Mouse (Mus musculus) inflammation-experienced regulatory T-cells, adult 6 months (primary cell): Measurements from ENCODE around the gene Adgrf1. TPM values are rescaled to one million over a fixed set of nuclear protein-coding genes. Genes with fewer than 3 reads are reported as not detected.
"Not testable (repeated sequence)": the region's sequence is repeated elsewhere in the genome, so short reads cannot be mapped to it uniquely, and the experiment has no call there.

Experiments
- ATAC-seq: one replicate; pipeline ENCODE4 v1.8.0; 2017
- polyA plus RNA-seq, 3 experiments: library from polyadenylated mRNA; unstranded; fragments of 100-300 nt; shearing (Covaris generic); gene quantifications; one replicate each; pipeline ENCODE4 v1.2.1; 2017

The Adgrf1 gene
- polyA plus RNA-seq, 3 experiments from 2014 or later, result not detected

DNA sequence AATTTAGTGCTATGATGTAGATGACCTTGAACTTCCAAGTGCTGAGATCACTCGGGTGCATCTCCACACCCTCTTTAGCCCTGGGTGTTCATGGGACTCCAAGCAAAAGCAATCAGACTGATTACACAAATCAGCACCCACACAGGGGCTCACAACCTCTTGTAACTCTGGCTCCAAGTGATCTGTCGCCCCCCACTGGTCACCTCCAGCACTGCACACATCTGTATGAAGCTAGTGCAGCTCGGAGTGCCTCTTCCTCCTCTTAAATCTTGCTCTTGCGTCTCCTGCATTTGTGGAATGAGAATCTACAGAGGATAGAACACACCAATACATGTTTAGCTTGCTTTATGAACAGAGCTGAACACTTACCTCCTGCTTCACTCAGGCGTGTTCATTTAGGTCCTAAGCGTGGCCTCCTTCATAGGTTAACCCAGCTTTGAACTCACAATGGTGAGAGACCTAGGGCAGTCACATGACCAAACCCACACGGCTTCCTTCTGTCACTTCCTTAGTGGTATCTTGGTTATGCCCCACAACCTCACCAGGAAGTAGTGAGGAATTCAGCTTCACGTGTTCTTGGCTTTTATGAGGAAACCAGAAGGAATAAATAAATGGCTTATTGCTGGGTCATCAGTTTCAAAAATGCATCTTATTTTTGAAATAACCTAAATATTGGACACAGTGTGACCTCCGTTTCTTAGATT is 2.9 kb upstream of the Adgrf1 start:
- ATAC-seq, result no peak

DNA sequence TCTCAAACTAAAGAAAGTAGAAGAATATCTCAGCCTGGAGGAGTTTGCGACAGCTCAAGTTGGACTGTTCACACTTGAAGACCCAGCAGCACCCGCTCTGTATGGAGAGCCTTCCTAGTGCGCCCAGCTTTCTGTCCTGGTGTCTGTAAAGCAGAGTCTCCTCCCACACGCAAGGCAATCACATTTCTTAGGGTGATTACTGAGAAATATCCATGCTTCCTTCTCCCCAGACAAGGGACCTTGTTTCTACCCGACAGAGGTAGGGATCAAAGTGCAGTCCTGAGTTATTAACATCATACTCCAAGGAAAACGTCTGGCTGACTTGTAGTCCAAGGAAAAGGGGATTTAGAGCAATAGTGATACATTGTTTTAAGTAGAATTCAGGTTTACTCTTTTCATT is 6.1 kb downstream of the Adgrf1 start:
- no peak for ATAC-seq

DNA sequence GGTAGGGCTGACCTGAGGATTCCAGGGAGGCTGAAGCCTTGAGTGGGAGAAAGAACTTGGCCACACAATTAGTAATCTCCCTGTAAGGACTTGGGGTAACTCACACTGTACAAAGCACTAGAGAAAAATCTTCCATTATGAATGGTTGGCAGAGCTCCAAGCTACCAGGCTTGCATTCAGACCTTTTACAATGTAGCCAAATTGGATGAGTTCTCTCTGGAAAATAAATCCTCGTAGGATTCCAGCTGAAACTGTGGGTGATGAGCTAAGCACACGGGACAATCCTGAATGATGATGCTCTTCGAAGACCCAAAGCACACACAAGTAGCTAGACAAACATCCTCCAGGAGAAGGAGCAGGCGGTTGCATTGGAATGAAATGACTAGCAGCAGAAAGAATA is 7.1 kb downstream of the Adgrf1 start:
- ATAC-seq, result no peak

DNA sequence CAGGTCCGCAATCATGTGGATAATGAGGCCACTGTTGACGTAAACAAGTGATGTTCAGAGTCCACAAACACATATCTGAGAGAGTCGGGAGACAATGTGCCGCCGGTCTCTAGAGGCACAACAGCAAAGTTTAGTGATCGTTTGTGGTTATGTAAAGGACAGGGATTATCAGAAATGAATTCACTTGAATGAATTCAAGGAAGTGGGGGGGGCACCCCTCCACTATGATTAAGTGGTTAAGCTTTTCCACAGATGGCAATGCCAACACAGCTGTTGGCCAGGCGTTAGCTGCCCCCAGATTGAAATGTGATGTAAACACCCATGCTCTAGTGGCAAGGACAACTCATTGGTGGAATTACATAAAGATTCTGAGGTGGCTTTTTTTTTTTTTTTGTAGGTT is 9.5 kb downstream of the Adgrf1 start:
- no peak for ATAC-seq

DNA sequence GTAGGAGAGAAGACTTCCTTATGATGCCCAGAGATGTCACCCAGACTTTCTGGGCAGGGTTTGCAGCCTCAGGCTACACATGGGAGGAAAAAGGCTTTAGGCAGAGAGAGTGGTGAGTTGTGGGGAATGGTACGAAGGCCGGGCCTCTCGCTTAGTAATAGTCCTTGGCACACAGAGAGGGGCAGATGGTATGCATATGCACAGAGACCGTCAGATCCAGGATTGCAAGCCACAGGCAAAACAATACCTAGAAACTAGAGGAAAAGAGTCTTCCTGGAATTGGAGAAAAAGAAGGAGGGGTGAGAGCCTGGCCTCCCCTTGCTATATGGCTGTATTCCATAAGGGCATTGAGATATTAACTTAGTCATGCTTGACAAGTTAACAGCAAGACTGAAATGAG is 12.2 kb downstream of the Adgrf1 start:
- no peak for ATAC-seq

DNA sequence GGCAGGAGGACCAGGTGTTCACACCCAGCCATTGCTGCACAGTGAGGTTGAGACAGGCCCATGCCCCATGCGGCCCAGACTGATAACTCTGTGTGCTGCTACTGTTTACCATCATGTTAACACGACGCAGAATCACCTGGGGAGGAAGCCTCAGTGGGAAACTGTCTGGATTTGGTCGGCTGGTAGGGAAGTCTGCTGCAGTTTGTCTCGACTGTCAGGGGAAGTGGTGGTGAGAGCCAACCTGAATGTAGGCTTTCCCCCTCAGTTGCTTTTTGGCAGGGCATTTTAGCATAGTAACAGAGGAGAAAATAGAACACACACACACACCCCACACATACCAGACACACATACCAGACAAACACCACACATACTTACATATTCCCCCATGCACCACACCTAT is 12.7 kb downstream of the Adgrf1 start:
- no peak for ATAC-seq

DNA sequence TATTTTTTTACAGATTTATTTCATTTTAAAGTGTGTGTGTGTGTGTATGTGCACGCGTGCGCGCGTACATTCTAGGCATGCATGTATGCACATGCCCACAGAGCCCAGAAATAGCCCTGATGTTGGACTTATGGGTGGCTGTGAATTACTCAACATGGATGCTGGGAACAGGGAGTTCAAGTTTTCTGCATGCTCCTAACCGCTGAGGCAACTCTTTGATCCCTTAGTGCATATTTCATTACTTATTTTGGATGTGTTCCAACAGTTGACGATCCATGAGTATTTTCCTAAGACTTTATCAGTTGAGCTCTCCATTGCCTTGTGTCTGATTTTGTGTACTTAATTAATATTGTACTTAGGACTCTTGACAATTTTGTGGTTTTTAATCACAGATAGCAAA is 29.4 kb downstream of the Adgrf1 start:
- no peak for ATAC-seq

DNA sequence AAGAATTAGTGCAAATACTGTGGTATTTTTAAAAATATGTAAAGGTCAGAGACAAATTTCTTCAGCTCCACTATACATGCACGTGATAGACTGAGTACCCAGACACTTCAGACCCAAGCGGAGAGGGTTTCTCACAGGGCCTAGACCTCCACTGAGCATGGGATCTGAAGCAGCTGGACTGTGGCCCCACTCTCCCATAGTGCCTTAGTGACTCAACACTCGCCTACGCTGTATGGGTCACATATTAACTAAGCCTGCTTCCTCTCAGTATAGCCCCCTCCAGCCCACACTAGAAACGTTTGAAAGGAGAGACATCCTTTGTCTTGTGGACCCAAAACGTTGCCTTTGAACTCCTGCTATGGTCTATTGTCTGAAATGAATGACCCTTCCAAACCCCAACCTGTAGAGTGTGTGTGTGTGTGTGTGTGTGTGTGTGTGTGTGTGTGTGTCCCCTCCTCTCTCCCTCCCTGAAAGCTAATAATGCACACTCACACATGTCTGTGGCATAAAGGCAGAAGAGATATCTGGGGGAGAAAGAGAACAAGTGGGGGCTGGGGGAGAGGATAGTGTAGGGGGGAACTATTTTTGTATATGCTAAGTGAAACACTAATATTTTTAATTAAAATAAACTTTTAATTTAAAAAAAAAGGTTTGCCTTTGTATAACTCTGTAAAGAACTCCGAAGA is 56.0 kb downstream of the Adgrf1 start:
- ATAC-seq, result no peak

DNA sequence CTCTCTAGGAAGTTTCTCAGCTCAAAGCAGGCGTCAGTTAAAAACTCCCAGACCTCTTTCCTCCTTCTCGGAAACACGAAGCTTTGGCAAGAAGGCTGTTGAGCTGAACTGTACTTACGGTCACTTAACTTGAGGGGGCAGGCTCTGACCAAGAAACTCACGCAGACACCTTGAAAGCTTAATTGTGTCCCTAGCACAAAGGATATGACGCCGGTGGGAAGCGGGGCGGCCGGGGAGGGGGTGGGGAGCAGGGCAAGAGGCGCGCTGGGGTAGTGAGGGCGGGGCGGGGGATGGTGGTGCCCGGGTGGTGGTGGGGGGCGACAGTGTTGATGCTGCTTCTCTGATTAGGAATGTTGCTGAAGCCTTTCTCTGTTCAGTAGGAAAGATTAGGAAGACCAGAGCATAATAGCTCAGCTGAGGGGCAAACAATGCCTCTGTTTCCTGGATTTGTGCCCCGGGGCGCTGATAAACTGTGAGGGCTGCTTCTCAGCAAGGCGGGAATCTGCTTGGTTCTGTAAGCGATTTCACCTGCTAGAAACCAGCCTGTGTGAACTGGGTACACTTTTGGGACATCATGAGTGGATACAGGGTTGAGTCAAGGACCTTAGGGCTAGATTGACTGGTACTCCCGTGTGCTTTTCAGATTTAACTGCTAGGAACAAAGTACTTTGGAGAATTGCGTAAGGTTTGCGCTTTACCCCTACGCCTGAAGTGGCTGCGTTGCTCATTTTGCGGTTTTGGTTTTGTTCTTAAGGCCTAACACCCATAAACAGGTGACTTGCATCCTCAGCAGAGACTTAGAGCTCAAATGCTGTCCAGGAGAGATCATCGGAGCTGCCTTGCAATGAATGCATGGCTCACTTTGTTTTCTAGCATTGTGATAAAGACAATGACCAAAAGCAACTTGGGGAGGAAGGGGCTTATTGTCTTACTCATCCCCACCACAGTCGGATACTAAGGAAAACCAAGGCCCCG is 56.9 kb downstream of the Adgrf1 start:
- ATAC-seq, result no peak

DNA sequence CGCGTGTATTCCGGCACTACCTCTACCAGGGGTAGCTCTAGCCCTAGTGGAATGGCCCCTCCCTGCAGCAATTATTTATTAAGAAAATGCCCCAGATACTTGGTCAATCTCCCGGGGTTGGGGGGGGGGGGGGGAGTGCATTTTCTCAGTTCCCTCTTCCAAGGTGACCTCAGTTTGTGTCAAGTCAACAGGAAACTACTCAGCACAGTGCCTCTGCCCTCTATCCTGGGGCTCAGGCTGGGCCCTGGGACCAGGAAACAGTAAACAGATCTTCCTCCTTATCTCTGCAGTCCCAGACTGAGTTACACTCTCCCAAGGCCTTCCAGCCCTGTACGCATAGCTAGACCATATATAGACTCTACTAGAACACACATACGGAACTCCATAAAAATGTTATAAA is 57.7 kb downstream of the Adgrf1 start:
- no peak for ATAC-seq

DNA sequence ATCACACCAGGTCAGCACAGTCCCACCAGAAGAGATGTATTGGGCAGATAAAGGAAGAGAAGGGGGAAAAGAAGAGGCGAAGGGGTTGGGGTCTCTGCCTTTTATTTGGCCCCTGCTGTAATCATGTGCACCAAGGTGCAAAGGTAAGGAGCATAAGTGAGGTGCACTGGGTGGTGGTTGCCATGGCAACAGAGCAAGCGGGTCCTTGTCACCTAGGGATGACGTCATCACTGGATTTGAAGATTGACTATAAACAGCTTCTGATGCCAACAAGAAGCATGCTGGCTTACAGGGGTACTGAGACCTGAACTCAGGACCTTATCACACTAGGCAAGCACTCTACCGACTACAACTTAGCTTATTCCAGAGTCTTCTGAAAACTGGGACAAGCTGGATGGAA is 59.1 kb downstream of the Adgrf1 start:
- no peak for ATAC-seq

DNA sequence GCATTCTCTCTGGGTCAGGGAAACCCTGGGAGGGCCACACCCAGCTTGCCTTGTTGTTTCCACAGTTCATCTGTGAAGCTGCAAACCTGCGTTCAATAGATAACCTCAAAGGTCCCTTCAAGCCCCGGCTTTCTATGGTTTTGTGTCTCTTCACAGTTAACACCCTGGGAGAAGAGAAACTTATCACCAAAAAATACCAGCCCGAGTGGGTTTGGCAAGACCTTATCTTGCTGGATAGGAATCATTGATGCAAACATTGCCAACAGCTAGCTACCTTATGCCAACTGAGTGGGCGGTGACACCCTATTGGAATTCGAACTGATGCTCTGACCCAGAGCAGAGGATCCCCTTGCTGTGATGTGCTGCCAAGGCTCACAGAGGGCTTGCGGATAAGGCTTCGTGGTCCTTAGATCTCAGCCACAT is 59.6 kb downstream of the Adgrf1 start:
- no peak for ATAC-seq

DNA sequence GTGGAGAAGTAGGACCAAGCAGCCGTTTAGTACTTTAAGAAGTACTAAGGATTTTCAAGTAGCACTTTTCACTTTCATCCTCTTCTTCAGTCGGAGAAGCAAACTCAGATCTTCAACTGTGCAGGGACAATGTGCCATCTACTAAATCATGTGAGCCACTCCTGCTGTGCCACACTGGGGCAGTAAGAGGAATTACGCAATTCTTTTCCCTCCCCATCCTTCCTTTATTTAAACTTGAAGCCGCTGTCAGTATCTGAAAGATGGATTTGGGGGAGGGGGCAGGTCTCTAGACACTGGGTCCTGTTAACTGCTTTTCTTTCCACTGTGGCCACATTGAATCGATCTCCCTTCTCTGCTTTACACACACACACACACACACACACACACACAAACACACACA is 62.6 kb downstream of the Adgrf1 start:
- ATAC-seq, result no peak

DNA sequence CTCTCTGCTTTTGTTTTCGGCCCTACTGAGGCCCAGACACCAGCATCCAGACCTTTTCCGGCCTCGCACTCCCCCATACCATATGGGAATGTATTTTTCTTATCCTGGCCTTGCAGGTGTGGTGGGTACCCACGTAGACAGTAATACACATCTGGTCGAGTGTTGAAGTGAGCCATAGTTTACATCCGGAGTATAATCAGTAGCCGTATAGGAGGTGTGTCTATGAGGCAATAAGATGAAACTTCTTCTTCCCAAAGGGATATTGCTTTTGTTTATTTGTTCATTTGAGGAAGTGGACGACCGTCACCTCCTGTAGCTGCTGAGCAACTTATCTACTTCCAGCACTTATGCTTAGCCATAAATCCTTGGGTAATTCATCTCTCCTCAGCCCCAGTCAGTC is 63.9 kb downstream of the Adgrf1 start:
- ATAC-seq, result no peak

DNA sequence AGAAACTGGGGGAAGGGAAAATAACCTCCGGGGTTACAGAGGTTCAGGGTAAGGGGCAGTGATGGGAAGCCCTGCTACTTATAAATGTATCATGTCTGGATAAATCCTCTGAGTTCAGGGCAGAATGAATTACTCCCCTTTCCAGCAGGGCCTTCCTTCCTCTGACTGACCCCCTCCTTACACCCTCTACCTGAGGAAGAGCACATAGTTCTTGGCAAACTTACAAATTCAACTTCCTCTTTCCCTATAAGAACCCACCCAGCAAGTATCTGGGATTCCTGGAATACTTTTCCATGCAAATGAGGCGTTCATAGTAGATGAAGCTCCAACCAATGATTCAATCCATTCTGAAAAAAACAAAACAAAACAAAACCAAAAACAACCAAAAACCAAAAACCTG is 67.5 kb downstream of the Adgrf1 start:
- no peak for ATAC-seq

DNA sequence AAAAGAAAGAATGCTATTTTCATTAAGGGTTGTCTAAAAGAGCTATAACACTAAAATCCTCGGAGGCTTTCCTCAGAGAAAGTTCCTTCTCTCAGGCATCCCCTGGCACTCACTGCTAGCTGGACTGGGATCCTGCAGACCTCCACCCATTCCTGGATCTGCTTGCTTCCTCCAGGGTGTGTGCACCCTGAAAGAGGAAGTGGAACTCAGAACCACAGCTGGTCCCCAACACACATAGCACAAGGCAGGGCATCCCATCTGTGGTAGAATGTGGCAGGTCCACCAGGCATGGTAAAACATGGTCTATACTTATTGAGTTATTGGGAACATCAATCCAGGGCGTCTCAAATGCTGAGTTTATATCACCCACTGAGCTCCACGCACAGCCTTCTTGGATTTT is 68.2 kb downstream of the Adgrf1 start:
- no peak for ATAC-seq

DNA sequence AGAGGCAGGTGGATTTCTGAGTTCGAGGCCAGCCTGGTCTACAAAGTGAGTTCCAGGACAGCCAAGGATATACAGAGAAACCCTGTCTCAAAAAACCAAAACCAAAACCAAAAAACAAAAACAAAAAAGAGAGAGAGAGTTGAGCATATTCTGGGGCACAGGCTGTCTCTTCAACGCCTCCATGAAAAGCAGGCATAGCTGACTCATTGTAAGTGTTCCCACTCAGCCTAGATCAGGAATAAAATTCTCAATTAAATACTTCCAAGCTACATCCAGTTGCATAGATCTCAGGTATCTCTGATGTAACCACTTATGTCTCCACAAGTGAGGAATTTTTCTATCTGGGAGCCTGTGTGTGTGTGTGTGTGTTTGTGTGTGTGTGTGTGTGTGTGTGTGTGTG is 76.4 kb downstream of the Adgrf1 start:
- ATAC-seq, result not testable (repeated sequence)

DNA sequence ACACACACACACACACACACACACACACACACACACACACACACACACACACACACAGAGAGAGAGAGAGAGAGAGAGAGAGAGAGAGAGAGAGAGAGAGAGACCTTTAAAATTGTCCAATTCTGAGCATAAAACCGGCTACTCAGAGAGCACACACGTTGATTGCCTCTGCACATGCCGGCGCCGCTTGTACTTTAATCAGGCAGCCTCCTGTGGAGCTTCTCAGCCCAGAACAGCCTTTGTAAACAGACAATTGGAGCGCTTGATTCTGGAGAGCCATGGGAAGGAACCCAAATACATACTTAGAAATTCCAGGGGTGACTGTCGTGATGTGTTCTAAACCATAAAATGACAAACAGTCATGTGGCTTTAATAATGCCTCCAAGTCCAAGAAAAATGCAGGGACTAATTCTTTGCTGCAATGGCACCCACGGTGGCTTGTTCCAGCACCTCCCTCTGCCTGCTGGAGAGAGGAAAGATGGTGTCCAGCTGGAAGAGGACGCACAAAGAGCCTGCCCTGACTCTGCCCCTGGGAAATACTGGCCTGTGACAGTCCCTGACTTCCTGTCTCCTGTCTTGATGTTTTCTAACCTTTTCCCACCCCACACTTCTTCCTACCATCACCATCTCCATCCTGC is 87.9 kb downstream of the Adgrf1 start:
- no peak for ATAC-seq

DNA sequence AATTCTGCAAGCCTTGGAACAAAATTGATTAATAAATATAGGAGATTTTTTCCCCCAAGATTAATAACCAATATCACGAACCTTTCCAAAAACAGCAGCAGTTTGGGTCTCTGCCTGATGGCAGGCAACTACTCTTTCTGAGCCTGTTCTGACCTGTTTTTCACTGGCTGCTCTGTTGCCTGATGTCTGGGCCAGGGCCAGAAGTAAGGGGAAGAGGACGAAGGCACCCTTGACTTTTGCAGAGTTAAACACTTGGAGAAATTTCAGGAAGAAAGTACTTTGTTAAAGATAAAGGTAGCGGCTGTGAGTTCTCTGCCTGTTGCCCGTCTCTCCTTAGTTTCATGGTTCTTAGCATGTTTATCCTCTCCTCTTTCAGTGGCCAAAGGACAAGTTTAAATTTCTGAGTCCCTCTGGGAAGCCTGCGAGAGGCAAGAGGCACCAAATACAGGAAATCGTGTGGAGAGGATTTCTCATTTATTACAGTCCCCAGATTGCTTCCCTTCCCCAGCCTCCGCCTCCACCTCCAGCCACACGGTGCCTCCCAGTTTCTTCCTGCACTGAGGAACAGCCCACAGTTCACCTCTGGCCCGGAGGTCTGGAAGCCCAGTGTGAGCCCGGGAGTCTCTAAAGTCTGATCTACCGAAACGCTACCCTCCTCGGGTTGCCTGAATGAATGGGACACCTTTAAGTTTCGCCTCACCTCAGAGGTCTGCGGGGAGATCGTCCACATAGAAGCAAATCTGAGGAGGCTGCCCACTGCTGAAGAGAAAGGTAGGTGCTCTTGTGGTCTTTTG is 89.9 kb downstream of the Adgrf1 start, which contains the start of gene Adgrf5:
Gene Adgrf5 (plus strand): TSS at position 626 of the 794 bp plus-strand sequence.
- no peak for ATAC-seq

DNA sequence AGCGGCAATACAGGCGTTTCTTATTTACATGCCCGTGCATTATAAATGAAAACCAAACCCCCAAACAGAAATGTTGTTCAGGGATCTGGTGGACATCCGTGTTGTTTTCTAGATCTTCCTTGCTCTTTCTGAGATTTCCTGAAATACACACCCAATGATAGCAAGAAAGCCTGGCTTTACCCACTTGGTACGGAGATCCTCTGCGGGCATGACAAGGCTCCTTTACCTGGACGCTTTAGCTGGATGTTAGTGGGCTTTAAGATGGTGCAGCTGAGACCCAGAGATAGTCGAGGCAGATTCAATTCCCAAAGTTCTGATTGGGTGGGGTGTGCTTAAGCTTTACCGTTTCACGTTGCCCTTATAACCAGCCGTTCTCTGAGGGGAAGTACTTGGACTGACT is 90.9 kb downstream of the Adgrf1 start:
- no peak for ATAC-seq

DNA sequence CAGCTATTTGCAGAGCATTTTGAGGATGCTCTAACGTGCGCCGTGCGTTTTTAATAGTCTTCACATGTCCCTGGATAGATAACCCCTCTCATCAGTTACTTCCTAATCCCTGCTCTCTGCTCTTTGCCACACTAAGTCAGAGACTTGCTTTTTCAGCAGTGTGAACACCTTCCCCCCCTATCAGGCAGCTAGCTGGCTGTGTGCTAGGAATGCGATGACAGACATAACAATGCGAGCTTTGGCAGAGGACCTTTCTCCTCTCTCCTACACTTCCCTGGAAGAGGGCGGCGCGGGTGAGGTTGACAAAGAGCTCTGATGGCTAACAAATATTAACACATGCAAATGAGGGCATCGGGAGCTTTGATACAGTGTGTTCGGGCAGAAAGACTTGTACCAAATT is 92.2 kb downstream of the Adgrf1 start:
- no peak for ATAC-seq

DNA sequence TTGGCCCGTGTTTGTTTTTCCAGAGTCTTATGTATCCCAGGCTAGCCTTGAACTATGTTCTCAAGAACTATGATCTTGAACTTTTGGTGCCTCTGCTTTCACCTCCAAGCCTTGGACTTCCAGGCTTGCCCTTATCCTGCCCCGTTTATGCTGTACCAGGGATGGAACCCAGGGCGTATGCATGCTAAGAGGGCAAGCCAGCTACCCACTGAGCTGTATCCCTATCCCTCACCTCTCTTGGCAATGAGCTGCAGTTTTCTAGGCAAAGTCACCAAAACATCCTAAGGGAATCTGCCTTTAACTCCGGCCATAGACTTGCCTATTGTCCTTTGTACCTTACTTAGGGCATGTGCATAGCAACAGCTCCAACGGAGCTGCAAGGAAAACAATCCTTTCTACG is 92.8 kb downstream of the Adgrf1 start:
- ATAC-seq, result no peak
